Mouse (Mus musculus): ENCODE results near the gene Tmem274.

GRCm38 (mm10) chr4:149517868-149518340, 40.7 kb downstream of the Tmem274 start, which contains the start of gene Ctnnbip1:
- TF ChIP-seq POLR2A (IDR thresholded peaks at IDR 0.05; ENCODE audit: extremely low read depth, insufficient read depth, low read length) = 0 out of 2 replicates have a peak, but pooled peaks have one; percentile 35
- no peak for TF ChIP-seq CTCF (IDR thresholded peaks at IDR 0.05; ENCODE audit: low read depth, low read length)
